Mouse (Mus musculus) thymus, postnatal 4 days (tissue): ENCODE measurements around the gene Cdh12.
"Not testable (repeated sequence)": the region's sequence is repeated elsewhere in the genome, so short reads cannot be mapped to it uniquely, and the experiment has no call there.

Source experiments
- DNase-seq: peaks from one replicate; pipeline ENCODE4 v3.0.0; 2021

Cdh12 gene

DNA sequence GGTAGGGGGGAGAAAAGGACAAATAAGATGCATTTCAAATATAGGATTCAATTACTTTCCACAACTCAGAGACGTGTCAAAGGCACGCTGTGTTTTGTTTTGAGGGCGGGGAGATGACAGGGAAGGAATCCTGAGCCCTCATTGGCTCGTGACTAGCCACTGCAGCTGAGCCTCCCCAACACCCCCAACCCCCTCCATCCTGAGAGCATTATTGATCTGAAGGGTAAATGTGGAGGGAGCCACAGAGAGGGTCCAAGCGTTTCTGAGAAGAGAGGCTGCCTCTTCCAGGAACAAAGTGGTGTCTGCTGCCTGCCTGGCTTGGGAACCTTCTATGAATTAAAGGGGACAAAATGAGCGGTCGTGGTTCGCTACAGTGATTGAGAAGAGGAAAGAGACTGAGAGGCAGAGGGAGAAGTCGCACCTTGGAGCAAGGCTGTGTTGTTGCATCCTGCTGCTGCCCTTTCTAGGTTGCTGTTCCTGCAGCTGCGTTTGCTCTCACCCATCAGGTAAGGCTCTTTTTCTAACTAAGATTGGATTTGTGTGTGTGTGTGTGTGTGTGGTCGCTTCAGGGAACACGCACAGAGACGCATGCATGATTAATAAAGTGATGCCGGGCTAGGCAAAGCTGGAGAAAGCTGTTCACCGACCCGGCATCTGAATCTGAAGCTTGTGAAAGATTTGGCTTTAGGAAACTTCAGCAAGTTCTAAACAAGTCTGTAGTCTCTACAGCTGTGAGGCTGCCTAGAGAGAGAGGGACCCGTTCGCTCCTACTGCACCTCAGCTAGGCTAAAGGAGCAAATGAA lies at the start of gene Cdh12:
Gene Cdh12, plus strand, starts transcription at position 405 of the 803 bp plus-strand sequence.
- no peak for DNase-seq

DNA sequence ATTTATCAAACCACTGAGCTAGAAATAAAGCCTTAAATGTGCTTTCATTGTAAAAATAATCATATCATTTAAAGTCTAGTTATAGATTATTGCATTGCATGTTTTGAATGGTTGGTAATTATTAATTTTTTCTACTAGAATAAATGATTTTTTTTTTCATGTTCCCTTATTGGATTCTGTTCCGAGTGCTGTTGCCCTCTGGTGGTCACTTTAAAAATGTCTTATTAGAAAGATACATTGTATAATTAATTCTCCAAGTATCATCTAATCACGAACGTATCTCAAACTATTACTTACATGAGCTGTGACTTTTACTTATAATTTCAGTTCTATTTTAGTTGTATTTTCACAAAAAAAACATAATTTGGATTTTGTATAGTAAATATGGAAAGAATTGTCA lies 45.5 kb upstream of the Cdh12 start:
- no peak for DNase-seq

DNA sequence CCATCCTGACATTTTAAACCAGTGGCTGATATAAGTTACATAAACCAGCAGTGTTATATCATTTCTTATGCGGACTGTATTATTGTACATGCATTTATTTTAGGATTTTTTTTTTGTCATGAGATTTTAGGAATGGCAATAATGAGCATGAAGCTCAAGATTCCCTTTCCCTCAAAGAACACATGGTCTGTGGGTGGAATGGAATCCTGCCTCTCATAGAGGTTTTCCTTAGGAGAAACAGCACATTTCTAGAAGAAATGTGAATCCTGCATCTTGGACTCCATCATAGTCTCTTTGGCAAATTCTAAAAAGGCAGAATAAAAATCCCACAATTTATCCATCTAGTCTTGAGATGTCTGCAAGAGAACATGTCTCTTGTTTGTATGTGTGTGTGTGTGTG lies 35.7 kb upstream of the Cdh12 start:
- no peak for DNase-seq

DNA sequence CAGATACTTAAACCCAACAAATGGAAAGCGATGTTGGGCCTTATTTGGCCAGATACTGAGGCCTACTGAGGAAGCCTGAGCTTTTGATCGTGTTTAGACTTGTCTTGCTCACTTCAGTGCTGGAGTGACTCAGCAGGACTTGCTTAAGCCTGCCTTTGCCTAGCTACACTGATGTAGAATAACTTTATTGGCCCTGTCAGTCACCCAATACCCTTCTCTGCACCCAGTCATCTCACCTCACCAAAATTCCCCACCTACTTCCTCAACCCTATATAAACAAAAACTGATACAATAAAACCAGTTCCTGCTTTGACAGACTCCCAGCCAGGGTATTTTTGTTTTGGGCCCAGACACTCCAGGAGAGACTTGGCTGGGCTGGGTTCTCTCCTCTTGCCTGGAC lies 12.7 kb upstream of the Cdh12 start:
- no peak for DNase-seq

DNA sequence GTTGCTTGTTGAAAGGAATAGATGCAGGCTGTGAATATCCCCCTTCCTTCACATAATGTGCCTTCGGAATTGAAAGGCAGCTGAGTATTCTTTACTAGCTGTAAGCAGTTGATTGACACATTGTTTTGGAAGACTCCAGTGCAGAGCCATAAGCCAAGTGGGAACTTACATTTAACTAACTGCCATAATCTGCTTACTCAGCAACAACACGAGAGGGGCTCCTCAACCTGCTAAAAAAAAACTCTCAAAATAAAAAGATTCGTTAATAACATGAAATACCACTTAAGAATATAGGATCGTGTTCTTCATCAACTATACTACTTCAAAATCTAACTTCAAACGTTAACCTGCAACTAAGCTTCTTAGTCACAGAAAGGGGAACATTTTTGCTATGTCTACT lies 1.5 kb downstream of the Cdh12 start:
- DNase-seq = no peak

DNA sequence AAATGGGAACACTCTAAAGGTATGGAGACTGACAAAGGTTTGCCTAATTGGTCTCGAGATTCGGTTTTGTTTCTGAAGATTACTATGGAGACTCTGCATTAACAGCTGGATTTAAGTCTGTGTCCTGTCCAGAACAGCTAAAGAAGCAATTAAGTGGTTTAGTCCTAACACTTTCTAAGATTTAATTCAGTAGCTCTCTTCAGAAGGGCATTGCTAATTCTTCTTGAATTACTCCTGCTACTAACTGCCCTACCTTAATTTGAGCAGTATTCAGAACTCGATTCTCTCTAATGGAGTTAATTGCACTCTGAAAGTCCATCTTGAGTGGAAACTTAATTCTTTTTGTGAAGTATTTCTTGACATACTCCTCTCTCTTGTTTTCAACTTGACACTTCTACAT lies 9.4 kb downstream of the Cdh12 start:
- DNase-seq = no peak

DNA sequence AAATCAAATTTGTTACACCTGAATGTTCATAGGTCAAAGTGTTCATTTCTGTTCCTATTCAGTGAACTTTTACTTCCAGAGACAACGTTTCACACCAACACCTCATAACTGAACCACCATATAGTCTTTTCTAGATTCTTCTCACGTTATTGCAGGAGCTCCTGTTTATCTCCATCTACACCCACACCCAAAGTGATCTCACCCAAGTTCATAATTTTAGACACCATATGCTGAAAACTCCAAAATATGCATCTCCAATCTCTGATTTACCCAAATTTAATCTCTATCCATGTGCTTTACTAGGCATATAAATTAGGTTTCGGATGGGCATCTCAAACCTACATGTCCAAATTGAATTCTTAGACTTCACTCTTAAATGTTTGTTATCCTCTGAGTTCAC lies 13.4 kb downstream of the Cdh12 start:
- no peak for DNase-seq

DNA sequence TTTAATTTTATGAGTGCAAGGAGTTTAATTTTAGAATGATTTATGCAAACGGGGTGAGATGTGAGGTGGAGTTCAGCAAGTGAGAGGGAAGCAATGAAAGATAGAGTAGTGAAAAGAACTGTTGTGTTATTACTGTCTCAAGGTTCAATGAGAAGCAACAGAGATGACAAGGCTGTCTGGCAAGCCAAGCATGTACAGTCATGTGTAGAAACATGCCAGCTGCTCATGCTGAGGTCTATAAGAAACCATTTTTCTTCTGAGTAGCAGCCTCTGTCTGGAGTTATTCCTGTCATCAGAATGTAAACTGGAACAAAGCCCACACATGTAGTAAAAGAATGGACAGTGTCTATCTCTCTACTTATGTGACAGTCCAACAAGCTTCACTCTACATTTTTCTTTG lies 14.5 kb downstream of the Cdh12 start:
- DNase-seq = no peak

DNA sequence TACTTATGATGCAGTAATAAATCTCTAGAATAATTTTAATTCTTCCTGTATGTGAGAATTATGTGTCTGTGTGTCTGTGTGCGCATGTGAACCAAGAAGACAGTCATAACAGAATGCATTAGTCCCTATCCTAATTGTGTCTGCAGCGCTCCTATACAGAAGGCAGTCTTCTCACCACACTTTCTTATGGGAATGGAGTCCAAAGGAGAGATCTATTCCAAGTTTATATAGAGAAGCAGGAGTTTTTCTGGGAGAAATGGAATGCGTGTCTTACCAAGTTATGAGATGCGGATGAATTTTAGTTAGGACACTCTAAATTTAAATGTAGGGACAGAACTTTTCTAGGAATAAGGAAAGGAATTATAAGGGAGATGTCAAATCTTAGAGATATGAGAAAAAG lies 101.9 kb downstream of the Cdh12 start:
- no peak for DNase-seq

- DNase-seq = no peak
Observed at GRCm38 (mm10) chr15:20571012-20571411, 121.9 kb downstream of the Cdh12 start.

DNA sequence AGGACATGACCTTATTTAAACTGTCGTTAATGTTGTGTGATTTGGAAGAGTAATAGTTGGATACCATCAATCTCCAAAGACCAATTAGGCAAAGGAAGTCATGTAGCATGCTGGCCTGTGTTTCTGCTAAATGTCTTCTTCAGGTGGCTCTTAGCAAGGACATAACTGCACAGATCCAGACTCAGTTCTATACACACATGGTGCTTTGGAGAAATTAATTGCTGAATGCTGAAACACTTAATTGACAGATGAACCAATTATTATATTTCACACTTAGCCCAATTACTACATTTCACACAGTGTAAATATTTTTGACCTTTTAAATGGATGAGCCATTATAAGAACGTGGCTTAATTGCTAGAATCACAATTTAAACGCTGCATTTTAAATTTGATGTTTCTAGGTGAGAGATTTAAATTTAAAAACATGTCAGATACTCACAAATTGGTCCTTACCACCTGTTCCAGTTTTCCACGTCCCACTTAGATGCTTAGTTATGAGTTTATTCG lies 133.6 kb downstream of the Cdh12 start:
- no peak for DNase-seq

- no peak for DNase-seq
Observed at GRCm38 (mm10) chr15:20591599-20591998, 142.5 kb downstream of the Cdh12 start.

DNA sequence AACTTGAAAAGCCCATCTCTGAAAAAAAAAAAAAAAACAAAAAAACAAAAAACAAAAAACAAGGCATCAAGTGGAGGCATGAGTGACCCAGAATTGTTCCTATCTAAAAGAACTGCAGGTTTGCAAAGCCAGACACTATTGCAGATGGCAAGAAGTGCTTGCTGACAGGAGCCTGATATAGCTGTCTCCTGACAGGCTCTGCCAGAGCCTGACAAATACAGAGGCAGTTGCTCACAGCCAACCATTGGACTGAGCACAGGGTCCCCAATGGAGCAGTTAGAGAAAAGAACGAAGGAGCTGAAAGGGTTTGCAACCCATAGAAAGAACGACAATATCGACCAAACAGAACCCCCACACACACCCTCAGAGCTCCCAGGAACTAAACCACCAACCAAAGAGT lies 156.7 kb downstream of the Cdh12 start:
- not testable (repeated sequence) for DNase-seq

DNA sequence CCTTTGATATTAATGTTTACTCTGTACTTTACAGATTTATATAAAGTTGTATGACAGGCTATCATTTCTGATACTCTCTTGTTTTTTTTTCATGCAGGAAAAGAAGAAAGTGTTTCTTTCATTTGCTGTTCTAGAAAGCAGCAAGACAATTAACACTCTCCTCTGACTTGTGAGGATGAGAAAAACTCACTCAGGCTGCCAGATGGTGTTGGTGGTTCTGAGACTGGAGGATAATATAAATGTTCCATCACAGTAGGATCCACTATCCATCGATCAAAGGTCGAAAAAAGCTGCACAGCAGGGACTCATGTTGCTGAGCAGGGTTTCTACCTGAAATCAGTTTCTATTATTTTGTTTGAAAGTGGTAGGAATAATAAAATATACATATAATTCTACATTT lies 185.5 kb downstream of the Cdh12 start:
- no peak for DNase-seq

DNA sequence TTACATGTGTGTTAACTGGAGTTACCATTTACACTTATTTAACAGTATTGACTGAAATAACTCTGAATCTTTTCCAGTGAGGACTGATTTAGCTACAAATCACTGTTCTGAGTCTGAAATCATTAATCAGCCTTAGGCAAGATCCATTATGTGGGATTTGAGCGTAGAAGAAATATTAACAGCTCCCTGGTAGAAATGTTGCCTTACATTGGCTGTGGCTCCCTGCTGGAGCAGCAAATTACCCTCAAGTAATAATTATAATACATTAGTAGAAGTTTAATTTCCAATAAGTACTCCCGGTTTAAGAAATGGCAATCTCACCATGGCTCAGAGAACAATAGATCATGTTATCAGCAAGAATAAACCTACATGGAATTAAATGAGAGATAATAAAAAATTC lies 190.1 kb downstream of the Cdh12 start:
- DNase-seq = no peak

- DNase-seq = no peak
Observed at GRCm38 (mm10) chr15:20642905-20643414, 193.9 kb downstream of the Cdh12 start.

DNA sequence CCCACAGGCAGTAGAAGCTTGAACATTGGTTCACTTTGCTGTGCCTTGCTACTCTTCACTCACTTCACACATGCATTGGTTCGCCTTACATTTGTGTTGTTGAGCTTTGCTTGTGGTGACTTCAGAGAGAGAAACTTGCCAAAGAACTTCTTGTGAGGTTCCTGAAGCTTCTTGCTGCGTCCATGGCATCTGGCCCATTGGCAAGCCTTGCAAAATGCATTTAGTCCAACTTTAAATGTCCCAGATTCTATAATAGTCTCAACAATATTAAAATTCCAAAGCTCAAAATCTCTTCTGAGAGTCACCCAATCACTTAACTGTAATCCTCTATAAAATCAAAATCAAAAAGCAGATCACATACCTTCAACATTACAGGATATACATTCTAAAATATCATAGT lies 211.2 kb downstream of the Cdh12 start:
- no peak for DNase-seq

DNA sequence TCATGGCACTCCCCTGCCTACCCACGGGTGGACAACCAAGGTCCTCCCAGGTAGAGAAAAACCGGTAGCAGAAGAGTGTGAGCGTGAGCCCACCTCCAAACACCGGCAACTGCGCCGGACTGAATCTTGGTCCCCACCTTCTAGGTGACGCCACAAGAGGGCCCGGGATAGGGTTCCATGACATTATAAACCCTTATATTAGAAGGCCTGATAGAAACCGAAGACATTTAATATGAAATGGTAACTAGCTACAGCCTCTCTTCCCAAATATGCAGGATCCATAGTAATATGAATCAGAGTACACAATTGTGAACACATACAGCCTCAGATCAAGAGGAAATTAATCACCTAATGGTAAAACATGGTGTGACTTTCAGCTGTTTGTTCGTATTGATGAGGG lies 217.6 kb downstream of the Cdh12 start, which contains the start of gene Acot10:
Gene Acot10, minus strand, starts transcription at position 101 of the 400 bp plus-strand sequence.
- no peak for DNase-seq

DNA sequence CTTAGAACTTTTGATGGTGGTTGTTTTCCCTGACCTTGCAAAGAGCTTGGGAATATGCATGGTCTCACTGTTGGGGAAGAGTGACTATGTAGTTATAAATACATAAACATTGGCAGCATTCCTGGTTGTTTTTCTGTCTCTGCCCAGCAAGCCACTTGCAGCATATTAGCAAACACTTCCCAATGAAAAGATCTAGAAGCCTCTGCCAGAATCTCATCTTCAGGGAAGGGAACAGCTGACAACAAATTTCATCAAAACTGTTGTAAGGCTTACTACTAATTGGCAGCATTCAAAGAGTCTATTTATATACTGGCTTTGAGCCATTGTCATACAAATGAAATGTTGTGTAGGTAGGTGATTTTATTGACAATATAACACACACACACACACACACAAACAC lies 218.3 kb downstream of the Cdh12 start:
- DNase-seq = no peak

DNA sequence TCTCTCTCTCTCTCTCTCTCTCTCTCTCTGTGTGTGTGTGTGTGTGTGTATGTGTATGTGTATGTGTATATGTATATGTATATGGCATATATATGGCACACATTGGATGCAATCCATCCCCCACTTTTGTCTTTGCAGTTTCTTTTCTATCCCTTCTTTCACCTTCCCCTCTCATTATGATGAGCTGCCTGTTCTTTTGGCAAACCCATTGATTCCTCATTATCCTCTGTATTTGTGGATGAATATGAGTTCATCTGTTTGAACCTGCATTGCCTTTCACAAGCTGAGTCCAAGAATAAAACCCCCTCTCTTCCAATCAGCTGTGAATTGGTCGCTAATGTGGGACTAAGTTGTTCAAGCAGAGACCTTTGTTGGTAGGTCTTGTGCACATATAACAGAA lies 218.9 kb downstream of the Cdh12 start:
- no peak for DNase-seq

GRCm38 (mm10) chr15:20669507-20669906 lies 220.4 kb downstream of the Cdh12 start:
- DNase-seq = not testable (repeated sequence)

GRCm38 (mm10) chr15:20682719-20683118 lies 233.7 kb downstream of the Cdh12 start:
- no peak for DNase-seq

GRCm38 (mm10) chr15:20684200-20684599 lies 235.1 kb downstream of the Cdh12 start:
- DNase-seq = no peak

DNA sequence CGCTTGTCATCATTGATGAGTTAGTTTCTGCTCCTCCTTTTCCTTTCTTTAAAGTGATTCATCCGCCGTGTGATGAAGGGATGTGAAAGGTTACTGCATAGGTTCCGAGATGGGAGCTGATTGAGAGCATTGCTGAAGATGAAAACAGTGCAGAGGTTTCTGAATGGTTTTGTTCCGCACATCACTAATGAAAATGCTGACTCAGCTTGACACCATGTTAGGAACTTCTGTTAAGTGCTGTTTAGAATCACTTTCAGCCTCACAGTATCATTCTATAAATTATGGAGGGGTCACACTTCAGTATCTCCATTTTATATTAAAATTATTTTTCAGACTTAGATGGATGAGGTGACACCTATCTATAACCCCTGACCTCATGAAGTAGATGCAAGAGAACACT lies 247.2 kb downstream of the Cdh12 start:
- no peak for DNase-seq

DNA sequence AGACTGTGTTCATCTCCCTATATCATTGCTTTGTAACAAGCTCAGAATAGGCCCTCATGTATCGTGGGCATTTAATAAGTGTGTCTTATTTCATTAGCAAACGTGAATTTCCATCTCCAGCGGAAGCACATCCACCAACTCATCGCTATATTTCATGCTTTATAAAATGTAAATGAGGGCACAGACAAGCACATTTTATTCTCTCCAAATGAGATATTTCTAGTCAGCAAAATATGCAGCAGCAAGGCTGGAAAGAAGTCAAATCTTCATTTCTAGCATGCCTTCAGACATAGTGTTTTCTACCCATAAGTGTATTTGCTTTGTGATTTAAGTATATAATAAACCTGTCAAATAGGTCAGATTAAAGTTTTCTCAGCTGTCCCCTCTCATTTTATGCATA lies 262.8 kb downstream of the Cdh12 start:
- no peak for DNase-seq
